Mouse (Mus musculus): Measurements from ENCODE around the gene Sh3pxd2a.
"Not testable (repeated sequence)": the region's sequence is repeated elsewhere in the genome, so short reads cannot be mapped to it uniquely, and the experiment has no call there.

GRCm38 (mm10) chr19:47394781-47395180 is 69.4 kb downstream of the Sh3pxd2a start:
- not testable (repeated sequence) for TF ChIP-seq POLR2A (IDR thresholded peaks at IDR 0.05; ENCODE audit: low read depth, low read length); CTCF (IDR thresholded peaks at IDR 0.05; ENCODE audit: extremely low read depth, insufficient read depth, insufficient read length, insufficient replicate concordance)
